Mouse (Mus musculus): Measurements from ENCODE around the gene P2ry12.

Gene P2ry12

DNA sequence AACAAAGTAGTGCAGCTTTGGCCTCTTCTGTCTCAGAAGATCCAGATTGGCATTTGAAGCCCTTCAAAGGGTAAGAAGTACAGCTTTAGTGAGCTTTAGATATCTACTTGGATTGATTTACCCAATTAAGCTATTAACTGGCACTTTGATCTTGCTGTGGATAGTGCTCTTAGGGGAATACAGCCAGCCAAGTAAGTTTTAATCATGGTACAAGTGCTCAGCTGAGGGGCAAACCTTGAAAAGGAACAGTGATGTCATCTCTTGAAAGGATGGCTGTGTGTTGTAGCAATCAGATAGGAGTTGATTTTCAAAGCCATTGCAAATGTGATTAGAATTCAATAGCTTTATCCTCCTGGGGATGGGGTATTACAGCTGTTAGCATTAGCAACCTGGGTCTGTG is 80.5 kb downstream of the P2ry12 start:
- DNase-seq (ENCODE audit: low spot score), result no peak

DNA sequence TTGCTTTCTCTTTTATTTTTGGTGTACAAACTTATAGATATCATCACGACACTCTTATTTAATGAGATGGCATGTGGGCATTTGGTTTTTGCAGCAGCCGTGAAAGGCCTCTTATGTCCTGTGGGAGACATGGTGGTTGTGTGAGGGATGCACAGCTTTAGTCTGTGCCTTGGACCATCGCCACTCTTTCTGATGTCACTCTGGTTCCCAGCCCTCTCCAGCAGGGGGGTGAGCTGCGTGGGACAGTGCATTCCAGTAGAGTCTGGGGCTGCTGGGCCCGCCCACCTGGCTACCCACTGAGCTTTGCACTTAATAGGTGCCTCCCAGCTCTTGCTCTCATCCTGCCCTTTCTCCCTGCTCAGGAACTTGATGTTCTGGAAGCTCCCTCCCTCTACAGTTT is 81.5 kb downstream of the P2ry12 start:
- DNase-seq (ENCODE audit: low spot score), result no peak

DNA sequence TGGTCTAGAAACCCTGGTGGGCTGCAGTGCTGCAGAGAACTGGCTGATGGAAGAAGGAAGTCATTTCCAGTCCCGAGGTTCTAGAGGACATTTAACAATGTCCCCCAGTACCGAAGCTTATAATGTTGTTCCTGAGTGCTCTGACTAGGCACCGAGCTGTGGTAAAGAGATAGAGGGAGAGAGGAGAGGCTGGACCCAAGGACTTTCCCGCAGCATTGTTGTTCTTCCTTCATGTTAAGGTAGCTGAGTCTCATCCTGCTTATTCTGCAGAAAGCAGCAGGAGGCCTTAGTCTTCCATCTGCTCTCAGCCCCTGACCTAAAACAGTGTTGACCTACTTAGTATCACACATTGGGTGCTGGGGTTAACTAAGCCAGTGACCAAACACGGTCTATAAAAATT is 85.8 kb downstream of the P2ry12 start:
- DNase-seq (ENCODE audit: low spot score), result peak; percentile 30

- peak; percentile 75 for DNase-seq (ENCODE audit: low spot score)
Measured at GRCm38 (mm10) chr3:59175234-59175633, 87.4 kb downstream of the P2ry12 start.

DNA sequence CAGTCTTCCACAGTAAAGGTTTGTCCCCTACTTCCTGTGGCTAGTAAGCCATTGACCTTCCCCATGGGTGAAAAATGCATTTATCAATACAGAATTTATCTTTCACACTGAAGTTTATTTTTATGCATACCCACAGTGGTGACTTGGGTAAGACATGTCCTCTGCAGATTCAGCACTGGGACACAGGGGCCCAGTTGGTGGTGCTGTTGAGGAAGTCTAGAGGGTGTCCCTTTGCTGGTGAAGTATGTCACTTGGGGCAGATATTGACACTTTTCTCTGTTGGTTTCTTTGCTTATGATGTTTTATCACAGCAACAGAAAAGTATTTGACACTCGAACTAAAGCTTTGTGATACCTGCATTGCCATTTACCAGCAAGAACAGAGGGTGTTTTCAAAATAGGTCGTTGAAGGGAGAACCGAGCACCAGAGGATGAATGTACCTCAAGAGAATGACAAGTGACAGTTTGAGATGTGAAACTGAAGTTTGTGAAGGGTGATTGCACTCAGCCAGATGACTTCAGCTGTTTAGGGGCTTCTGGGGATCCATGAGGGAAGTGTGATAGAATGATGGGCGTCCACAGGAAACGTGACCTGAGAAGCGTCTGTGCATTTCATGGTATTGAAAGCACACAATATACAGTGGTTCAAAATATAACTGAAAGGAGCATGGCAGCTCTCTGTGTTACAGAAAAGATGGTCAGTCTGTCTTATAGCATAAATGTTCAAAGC is 88.1 kb downstream of the P2ry12 start:
- DNase-seq (ENCODE audit: low spot score), result no peak

GRCm38 (mm10) chr3:59169921-59170627 is 92.6 kb downstream of the P2ry12 start:
- no peak for DNase-seq (ENCODE audit: low spot score)

DNA sequence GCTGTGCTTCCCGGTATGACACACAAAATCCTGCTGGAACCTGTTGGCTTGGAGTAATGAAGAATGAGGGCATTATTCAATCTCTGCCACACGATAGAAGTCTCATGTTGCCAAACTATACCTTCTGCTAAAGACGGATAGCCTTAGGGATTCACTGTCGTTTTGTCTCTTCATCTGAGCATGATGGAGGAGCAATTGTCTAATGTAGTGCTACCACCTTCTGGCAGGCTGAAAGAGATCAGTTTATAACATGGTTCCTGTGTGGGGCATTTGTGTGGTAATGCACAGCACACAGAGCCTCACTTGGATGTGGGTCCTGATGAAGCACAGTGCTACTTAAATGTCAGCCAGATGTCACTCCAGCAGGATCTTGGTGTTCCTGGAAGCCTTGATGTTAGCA is 93.5 kb downstream of the P2ry12 start:
- no peak for DNase-seq (ENCODE audit: low spot score)

DNA sequence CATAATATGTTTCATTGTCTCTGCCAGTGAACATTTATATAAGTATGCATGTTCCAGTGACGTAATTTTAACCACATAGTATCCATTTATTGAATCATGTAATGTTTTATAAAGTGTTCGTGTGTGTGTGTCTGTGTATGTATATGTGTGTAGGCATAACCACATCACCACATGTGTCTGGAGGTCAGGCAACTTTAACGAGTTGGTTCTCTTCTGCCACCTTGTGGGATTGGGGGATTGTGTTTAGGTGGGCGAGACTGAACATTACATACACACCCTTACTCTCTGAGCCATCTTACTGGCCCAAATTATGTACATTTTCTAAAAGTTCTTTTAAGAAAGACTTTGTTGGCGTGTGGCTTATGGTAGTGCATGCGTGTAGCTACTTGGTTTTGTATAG is 94.2 kb downstream of the P2ry12 start:
- no peak for DNase-seq (ENCODE audit: low spot score)

DNA sequence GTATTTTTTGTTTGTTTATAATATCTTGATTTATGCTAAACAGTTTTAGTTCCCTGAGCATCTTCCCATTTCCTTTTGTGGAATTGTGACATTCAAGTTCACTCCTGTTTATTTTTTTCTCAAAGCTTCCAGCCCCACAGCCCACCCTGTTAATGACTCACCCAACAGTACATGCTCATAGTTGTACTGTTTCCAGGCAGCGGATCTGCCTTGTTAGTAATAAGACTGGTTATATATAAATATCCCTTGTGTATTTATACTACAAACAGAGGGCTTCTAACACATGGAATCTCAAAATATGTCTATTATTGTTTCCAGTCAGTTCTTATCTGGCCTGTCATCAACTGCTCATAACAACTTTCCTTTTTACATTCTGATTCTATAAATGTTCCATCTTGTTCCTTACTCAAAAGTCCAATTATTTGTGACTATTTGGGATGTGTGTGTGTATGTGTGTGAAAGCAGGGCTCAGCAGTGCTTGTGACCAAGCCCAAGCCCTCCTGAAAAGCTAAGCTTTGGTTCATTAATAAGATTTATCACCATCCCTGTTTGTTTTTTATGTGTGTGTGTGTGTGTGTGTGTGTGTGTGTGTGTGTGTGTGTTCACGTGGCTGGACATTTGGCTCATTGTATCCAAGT is 95.1 kb downstream of the P2ry12 start:
- no peak for DNase-seq (ENCODE audit: low spot score)
